Mouse (Mus musculus): ENCODE measurements around the gene Shisa5.
A peak's percentile ranks its signal among the peaks of the same experiment; 100 is the strongest.

Shisa5 gene

DNA sequence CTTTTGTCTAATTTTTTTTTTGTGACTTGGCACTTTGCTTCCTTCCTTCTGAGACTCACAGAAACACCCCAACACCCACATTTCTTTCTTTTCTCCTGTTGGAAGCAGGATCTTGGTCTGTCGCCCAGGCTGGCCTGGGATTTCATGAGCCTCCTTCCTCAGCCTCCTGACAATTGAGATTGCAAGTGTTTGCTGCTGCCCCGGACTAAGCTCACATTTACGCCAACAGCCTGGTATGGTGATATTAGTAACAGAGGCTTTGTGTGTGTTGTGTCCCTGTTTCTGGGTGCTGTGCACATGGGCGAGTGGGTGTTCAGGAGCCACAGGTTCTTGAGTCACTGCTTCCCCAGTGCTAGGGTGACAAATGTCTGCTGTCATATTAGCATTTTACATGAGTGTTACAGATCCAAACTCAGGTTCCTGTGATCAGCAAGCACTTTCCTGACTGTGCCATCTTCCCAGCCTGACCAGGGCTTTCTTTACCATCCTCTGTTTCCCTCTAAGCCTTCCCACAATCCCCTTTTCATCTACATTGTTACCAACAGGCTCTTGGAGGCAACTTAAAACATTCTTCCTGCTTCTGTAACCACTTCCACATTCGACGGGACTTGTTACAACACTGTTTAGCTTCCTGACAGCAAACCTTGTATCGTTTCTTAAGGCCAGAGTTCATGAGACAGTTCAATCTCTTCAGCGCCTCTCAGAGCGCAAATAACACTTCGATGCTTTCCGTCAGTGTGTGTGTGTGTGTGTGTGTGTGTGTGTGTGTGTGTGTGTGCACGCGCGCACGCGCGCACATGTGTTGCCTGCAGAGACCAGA is 15.3 kb upstream of the Shisa5 start:
- DNase-seq (ENCODE audit: low spot score in 2 of 2): no peak

DNA sequence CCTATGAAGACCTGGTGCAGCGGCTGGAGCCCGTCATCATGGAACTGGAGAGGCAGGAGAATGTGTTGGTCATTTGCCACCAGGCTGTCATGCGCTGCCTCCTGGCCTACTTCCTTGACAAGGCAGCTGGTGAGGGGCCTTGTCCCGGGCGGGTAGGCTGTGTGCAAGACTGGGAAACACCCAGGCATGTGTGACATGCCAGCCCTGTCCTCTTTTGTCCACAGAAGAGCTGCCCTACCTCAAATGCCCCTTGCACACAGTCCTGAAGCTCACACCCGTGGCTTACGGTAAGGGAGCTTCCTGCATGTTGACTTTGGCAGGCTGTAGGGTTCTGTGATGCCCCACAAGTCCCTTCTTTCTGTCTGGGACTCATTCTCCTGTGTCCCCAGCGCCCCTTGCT is 10.8 kb upstream of the Shisa5 start:
- no peak for DNase-seq (ENCODE audit: low spot score in 2 of 2)

- DNase-seq (ENCODE audit: low spot score in 2 of 2): no peak
Measured at GRCm38 (mm10) chr9:109028421-109028820, 9.9 kb upstream of the Shisa5 start.

DNA sequence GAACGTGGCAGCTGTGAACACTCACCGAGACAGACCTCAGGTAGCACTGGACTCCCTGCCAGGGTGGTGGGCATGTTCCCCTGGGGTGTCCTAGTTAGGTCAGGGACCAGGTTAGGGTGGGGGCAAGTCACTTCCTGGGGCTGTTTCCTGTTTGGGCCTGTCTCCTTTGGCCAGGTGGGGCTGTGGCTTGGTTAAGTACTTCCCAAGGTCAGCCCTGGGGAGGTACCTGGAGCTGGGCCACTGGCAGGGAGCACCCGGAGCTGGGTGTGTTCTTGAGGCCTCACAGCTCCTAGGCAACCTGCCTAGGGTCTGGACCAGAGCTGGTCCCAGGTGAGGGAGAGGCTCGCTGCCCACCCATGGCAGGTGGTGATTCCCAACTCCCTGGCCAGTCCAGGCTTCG is 9.4 kb upstream of the Shisa5 start:
- DNase-seq (ENCODE audit: low spot score in 2 of 2): no peak

DNA sequence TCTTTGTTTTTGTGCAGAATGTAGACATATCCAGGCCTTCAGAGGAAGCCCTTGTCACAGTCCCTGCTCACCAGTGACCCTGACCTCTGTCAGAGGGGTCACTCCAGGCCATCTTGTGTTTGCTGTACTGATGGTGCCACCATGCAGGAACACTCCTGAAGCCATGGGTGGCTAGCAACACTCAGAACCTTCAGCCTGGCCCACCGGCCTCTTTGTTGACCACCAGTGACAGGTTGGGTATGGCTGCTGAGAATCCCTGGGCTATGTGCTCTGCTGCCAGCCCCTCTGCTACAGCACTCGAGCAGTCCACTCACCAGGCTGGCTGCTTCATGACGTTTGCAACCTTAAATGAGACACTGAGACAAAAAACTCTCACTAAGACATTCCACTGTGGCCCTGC is 8.1 kb upstream of the Shisa5 start:
- no peak for DNase-seq (ENCODE audit: low spot score in 2 of 2)

- no peak for DNase-seq (ENCODE audit: low spot score in 2 of 2)
Measured at GRCm38 (mm10) chr9:109031001-109031400, 7.4 kb upstream of the Shisa5 start.

DNA sequence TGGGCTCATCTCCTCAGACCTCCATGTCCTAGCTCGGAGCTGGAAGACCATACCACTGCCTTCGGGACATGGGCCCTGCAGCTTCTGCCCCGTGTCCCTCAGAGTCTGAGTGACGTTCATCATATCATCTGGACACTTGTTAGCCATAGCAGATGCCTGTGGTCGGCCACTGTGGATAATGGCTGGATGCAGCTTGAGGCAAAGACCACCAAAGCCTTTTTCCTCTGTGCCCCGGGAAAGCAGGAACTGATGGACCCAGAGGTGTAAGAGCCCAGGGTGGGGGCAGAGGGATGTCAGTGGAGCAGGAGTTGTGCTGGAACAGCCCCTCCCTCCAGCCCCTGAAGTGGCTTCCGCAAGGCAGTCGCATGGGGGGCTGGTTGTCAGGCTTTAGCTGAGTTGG is 6.7 kb upstream of the Shisa5 start:
- DNase-seq (ENCODE audit: low spot score in 2 of 2): no peak

GRCm38 (mm10) chr9:109032435-109032834 is 5.9 kb upstream of the Shisa5 start:
- DNase-seq (ENCODE audit: low spot score in 2 of 2): no peak

- no peak for DNase-seq (ENCODE audit: low spot score in 2 of 2)
Measured at GRCm38 (mm10) chr9:109038901-109039364, 568 bp downstream of the Shisa5 start.

DNA sequence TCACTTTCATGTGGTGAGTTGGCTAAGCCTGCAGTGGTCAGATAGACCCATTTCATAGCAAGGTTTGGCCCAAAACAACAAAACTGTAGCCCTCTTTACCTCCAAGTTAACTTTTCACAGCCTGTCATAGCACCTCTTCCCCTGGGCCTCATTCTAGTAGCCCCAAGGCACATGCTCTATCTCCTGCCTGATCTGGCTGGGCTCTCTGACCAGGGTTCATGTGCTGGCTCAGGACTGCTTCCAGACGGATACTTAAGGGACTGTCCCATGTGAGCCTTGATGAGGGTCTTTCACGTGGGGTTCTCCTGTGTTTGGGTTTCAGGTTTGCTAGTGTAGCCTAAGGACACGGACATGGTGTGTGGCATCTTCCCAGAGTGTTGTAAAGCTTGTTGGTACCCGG is 1.3 kb downstream of the Shisa5 start:
- DNase-seq (ENCODE audit: low spot score in 2 of 2): no peak

GRCm38 (mm10) chr9:109040216-109040615 is 1.9 kb downstream of the Shisa5 start:
- no peak for DNase-seq (ENCODE audit: low spot score in 2 of 2)

DNA sequence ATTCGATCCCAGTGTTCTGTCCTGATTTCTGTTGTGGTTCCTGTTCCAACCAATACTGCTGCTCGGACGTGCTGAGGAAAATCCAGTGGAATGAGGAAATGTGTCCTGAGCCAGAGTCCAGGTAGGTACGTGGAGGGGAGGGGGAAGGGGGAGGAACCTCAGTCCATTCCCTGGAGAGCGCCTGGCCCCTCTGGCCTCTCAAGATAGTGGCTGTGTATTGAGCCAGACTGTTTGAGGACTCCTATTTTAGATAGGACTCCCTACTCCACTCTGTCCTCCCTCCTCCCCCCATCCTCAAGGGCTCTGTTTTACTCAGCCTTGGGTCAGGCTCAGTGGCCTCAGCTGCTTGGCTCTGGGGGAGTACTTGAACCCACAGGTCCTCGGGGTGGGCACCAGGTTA is 2.5 kb downstream of the Shisa5 start:
- no peak for DNase-seq (ENCODE audit: low spot score in 2 of 2)

DNA sequence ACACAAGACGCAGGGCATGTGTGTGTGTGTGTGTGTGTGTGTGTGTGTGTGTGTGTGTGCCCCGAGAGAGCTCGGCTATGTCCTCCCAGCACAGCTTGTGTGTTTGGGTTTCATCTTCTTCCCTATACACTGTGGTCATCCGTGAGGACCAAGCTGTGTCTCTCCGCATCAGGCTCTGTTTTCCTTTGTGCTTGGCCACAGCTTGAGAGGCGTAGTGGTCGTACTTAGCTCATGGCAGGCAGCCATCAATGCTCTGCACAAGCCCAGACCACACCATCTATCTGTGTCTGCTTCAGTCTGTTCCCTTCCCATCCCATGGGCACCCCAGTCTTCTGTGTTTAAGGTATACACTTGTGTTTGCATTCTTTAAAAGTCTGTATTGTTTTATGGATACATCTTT is 3.0 kb downstream of the Shisa5 start:
- no peak for DNase-seq (ENCODE audit: low spot score in 2 of 2)

DNA sequence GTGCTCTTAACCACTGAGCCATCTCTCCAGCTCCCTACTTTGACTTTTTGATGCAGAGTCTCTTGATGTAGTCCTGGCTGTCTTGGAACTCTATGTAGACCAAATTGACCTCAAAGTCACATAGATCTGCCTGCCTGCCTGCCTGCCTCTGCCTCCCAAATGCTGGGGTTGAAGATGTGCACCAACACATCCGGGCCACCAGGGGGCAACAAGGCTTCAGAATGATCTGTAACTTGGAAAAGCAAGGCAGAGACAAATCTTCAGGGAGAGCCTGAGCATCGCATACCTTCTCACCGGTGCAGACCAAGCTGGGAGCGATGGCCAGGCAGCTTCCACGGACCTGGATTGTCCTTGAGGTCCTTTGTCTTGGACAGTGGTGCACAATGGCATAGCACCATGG is 7.9 kb downstream of the Shisa5 start:
- no peak for DNase-seq (ENCODE audit: low spot score in 2 of 2)

DNA sequence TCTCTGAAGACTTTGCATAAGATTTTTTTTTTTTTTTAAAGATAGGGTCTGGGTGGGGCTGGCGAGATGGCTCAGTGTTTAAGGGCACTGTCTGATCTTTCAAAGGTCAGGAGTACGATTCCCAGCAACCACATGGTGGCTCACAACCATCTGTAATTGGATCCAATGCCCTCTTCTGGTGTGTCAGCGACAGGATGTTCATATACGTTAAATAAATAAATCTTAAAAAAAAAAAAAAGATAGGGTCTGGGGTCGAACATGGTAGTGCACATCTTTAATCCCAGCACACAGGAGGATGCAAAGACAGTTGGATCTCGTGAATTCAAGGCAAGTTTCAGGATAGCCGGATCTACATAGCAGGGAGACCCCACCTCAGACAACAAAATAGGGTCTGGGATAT is 11.0 kb downstream of the Shisa5 start:
- no peak for DNase-seq (ENCODE audit: low spot score in 2 of 2)

- no peak for DNase-seq (ENCODE audit: low spot score in 2 of 2)
Measured at GRCm38 (mm10) chr9:109049996-109050673, 11.8 kb downstream of the Shisa5 start.

DNA sequence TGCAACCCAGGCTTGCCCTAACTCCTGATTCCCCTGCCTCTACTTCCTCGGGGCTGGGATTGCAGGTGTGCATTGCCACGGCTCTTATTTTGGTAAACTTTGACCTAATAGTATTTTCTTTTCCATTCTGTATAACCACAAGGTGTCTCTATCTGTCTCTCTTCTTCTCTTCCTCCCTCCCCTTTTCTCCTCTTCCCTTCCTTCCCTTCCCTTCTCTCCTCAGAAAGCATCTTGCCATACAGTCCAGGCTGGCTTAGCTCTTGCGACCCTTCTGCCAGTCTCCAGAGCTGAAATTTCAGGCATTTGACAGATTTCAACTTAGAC is 12.3 kb downstream of the Shisa5 start:
- no peak for DNase-seq (ENCODE audit: low spot score in 2 of 2)

- DNase-seq (ENCODE audit: low spot score in 2 of 2): no peak
Measured at GRCm38 (mm10) chr9:109051011-109051501, 12.7 kb downstream of the Shisa5 start.

DNA sequence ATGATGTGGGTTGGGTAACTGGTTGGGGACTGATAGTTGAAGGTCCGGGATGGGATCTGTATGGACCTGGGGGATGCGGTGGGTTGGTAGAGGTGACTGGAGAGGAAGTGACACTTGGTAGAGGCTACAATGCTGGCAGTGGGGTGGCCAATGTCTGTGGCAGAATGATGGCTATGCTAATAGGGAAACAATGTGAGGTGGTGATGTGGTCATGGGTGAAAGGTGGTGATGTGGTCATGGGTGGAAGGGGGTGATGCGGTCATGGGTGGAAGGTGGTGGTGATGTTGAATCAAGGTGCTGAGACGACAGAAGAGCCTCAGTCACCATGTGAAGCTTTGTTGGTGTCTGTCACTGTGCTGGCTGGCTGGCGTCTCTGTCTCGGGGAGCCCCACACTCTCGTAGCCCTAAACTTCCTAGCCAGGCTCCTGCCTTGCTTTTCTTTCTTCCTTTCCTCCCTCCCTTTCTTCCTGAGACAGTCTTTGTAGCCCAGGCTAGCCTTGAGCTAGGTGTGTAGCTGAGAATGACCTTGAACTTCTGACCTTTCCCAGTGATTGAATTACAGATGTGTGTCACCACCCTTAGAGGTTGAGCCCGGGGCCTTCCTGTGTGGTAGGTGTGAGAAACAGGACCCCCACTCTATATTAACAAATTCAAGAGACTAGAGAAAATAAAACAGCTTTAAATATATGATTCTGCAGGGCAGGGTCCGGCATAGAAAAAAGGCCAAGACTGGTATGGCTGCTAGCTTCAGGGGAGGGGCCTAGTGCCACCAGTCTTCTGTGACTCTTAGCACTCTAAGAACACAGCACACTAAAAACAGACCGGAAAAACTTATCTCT is 13.5 kb downstream of the Shisa5 start:
- DNase-seq (ENCODE audit: low spot score in 2 of 2): peak in 1 of 2 experiments; percentile 3

GRCm38 (mm10) chr9:109052490-109053260 is 14.3 kb downstream of the Shisa5 start:
- peak in 1 of 2 experiments; percentile 4 for DNase-seq (ENCODE audit: low spot score in 2 of 2)

- peak in 1 of 2 experiments; percentile 2 for DNase-seq (ENCODE audit: low spot score in 2 of 2)
Measured at GRCm38 (mm10) chr9:109053366-109053765, 15.0 kb downstream of the Shisa5 start.

All from frontal cortex, postnatal 10 days (tissue).